Mouse (Mus musculus) liver, embryonic 11.5 days (tissue): ENCODE data around the gene Sobp. TPM values are rescaled to one million over a fixed set of nuclear protein-coding genes. Genes with fewer than 3 reads are reported as not detected.
A peak's percentile ranks its signal among the peaks of the same experiment; 100 is the strongest.

Experiments
- ATAC-seq: fragments of 200-750 bp; cut with Nextera tagmentation; replicated peaks from 2 replicates; pipeline ENCODE4 v1.8.0; 2017; ENCODE audit warnings: moderate number of reproducible peaks, mild to moderate bottlenecking, moderate TSS enrichment, moderate library complexity; ENCODE audit not compliant: low FRiP score
- DNase-seq: peaks from one replicate; pipeline ENCODE4 v3.0.0-alpha.2; 2017; ENCODE audit warnings: low spot score
- H3K27ac ChIP-seq: fragments of 300-500 bp; sonication (generic); 2 replicates; pipeline ENCODE4 v1.5.1; 2014; ENCODE audit warnings: mild to moderate bottlenecking, low read depth, low read length, control low read depth
- H3K27me3 ChIP-seq: fragments of 300-500 bp; sonication (generic); replicated peaks from 2 replicates; pipeline ENCODE4 v1.6.1; 2014; ENCODE audit warnings: low read length, mixed read lengths; ENCODE audit not compliant: control insufficient read depth, insufficient read depth
- H3K36me3 ChIP-seq: fragments of 300-500 bp; sonication (generic); 2 replicates; pipeline ENCODE4 v1.6.1; 2014; ENCODE audit warnings: mild to moderate bottlenecking, low read length, moderate library complexity, mixed read lengths; ENCODE audit not compliant: control insufficient read depth, insufficient read depth
- H3K4me1 ChIP-seq: fragments of 300-500 bp; sonication (generic); replicated peaks from 2 replicates; pipeline ENCODE4 v1.6.1; 2014; ENCODE audit warnings: low read length, mixed read lengths; ENCODE audit not compliant: control insufficient read depth, insufficient read depth
- H3K4me2 ChIP-seq: fragments of 300-500 bp; sonication (generic); 2 replicates; pipeline ENCODE4 v1.6.1; 2014; ENCODE audit warnings: mild to moderate bottlenecking, control low read depth, moderate library complexity
- H3K4me3 ChIP-seq: fragments of 300-500 bp; sonication (generic); 2 replicates; pipeline ENCODE4 v1.5.1; 2014; ENCODE audit warnings: low read depth, low read length, control low read depth
- H3K9ac ChIP-seq: fragments of 300-500 bp; sonication (generic); 2 replicates; pipeline ENCODE4 v1.6.1; 2014; ENCODE audit warnings: low read depth, low read length, control low read depth
- H3K9me3 ChIP-seq: fragments of 300-500 bp; sonication (generic); 2 replicates; pipeline ENCODE4 v1.6.1; 2016; ENCODE audit warnings: low read length, inconsistent platforms, mixed read lengths; ENCODE audit not compliant: control insufficient read depth
- WGBS: fragments of 180-500 bp; shearing (Covaris S2); extraction: QIAGEN DNeasy Blood & Tissue Kit; methylation state at CpG from one replicate; pipeline ENCODE4 v1.1.7; 2014; 5-methylcytosine and 5-hydroxymethylcytosine counted together
- polyA plus RNA-seq: library from polyadenylated mRNA; unstranded; fragments of >200 nt; fragmentation: Nextera tagmentation; extraction: Ambion mirVana; gene quantifications from 2 replicates; pipeline ENCODE4 v1.2.1, GENCODE M21; 2014

Gene Sobp
- polyA plus RNA-seq, 1 experiment from 2014 or later, result 0.45 TPM

- no peak overlapping the region for H3K27ac ChIP-seq
- no peaks in the 10 kb centered on the region for H3K9me3 ChIP-seq
- DNase-seq (no peak), ATAC-seq (no peak)
- H3K36me3 ChIP-seq, result no peaks in the 10 kb centered on the region
- no peak overlapping the region for H3K9ac ChIP-seq
- H3K4me3 ChIP-seq, result no peak overlapping the region
- no peak overlapping the region for H3K4me2 ChIP-seq
- no peaks in the 10 kb centered on the region for H3K27me3 ChIP-seq
- no peaks in the 10 kb centered on the region for H3K4me1 ChIP-seq
- 86% methylated on average over 2 of the region's 2 CpGs for WGBS
Measured at GRCm38 (mm10) chr10:43200206-43200605, 25.9 kb upstream of the Sobp start.

GRCm38 (mm10) chr10:43180313-43180912 is 6.1 kb upstream of the Sobp start:
- Histone ChIP-seq H3K4me3 (no peak overlapping the region), H3K27ac (no peak overlapping the region), H3K4me2 (no peak overlapping the region), H3K9me3 (no peaks in the 10 kb centered on the region), H3K4me1 (no peaks in the 10 kb centered on the region), H3K36me3 (no peaks in the 10 kb centered on the region), H3K9ac (no peak overlapping the region), H3K27me3 (peaks cover 35% of the 10 kb centered on the region)
- no peak for DNase-seq
- 64% methylated on average over 5 of the region's 5 CpGs for WGBS
- no peak for ATAC-seq

GRCm38 (mm10) chr10:43175156-43175601 is 849 bp upstream of the Sobp start:
- DNase-seq (peak; percentile 35), ATAC-seq (no peak)
- WGBS, result 2% methylated on average over 18 of the region's 18 CpGs
- Histone ChIP-seq H3K9ac (no peak overlapping the region), H3K9me3 (no peaks in the 10 kb centered on the region), H3K4me3 (peak overlapping the region; percentile 65), H3K4me1 (no peaks in the 10 kb centered on the region; the same call in none of the 2 replicates), H3K36me3 (no peaks in the 10 kb centered on the region), H3K4me2 (peak overlapping the region; percentile 87), H3K27ac (no peak overlapping the region), H3K27me3 (peaks cover 86% of the 10 kb centered on the region)

GRCm38 (mm10) chr10:43173828-43174325 is 453 bp downstream of the Sobp start:
- Histone ChIP-seq H3K9ac (no peak overlapping the region), H3K9me3 (no peaks in the 10 kb centered on the region), H3K4me3 (peak overlapping the region; percentile 65), H3K36me3 (no peaks in the 10 kb centered on the region), H3K4me1 (no peaks in the 10 kb centered on the region; the same call in none of the 2 replicates), H3K27me3 (peaks cover 89% of the 10 kb centered on the region), H3K4me2 (peak overlapping the region; percentile 87), H3K27ac (no peak overlapping the region)
- no peak for ATAC-seq
- under 1% methylated on average over 30 of the region's 38 CpGs for WGBS
- peak; percentile 39 for DNase-seq

- peak; percentile 69 for DNase-seq
Measured at GRCm38 (mm10) chr10:43173141-43173827, 1.0 kb downstream of the Sobp start.

GRCm38 (mm10) chr10:43172554-43172953 is 1.8 kb downstream of the Sobp start:
- no peak overlapping the region for H3K27ac ChIP-seq
- no peak overlapping the region for H3K9ac ChIP-seq
- H3K27me3 ChIP-seq, result peaks cover 79% of the 10 kb centered on the region
- H3K4me1 ChIP-seq, result no peaks in the 10 kb centered on the region; the same call in none of the 2 replicates
- WGBS, result 12% methylated on average over 8 of the region's 8 CpGs
- H3K36me3 ChIP-seq, result no peaks in the 10 kb centered on the region
- ATAC-seq (no peak), DNase-seq (no peak)
- no peaks in the 10 kb centered on the region for H3K9me3 ChIP-seq
- H3K4me2 ChIP-seq, result peak overlapping the region; percentile 87
- no peak overlapping the region; the same call in 1 of the 2 replicates for H3K4me3 ChIP-seq

More at GRCm38 (mm10) chr10:43173141-43173827, 1.0 kb downstream of the Sobp start:
- Histone ChIP-seq H3K27me3 (peaks cover 85% of the 10 kb centered on the region), H3K36me3 (no peaks in the 10 kb centered on the region), H3K4me2 (peak overlapping the region; percentile 87), H3K27ac (no peak overlapping the region), H3K9me3 (no peaks in the 10 kb centered on the region), H3K9ac (peak overlapping the region; percentile 20; the same call in 1 of the 2 replicates), H3K4me1 (no peaks in the 10 kb centered on the region; the same call in none of the 2 replicates), H3K4me3 (peak overlapping the region; percentile 65)
- no peak for ATAC-seq
- 1% methylated on average over 53 of the region's 53 CpGs for whole genome bisulfite sequencing

GRCm38 (mm10) chr10:43172066-43172465 is 2.3 kb downstream of the Sobp start:
- Histone ChIP-seq H3K27ac (no peak overlapping the region), H3K9ac (no peak overlapping the region), H3K9me3 (no peaks in the 10 kb centered on the region), H3K36me3 (no peaks in the 10 kb centered on the region), H3K4me2 (no peak overlapping the region), H3K4me3 (no peak overlapping the region), H3K27me3 (peaks cover 77% of the 10 kb centered on the region), H3K4me1 (no peaks in the 10 kb centered on the region; the same call in none of the 2 replicates)
- no peak for ATAC-seq
- WGBS, result 8% methylated on average over 7 of the region's 7 CpGs
- DNase-seq, result no peak

- peaks cover 68% of the 10 kb centered on the region for H3K27me3 ChIP-seq
- no peak overlapping the region for H3K4me2 ChIP-seq
- no peak overlapping the region for H3K9ac ChIP-seq
- no peak overlapping the region for H3K27ac ChIP-seq
- WGBS, result 4% methylated on average over 8 of the region's 8 CpGs
- no peak for DNase-seq
- no peaks in the 10 kb centered on the region for H3K9me3 ChIP-seq
- ATAC-seq, result no peak
- no peaks in the 10 kb centered on the region; the same call in none of the 2 replicates for H3K4me1 ChIP-seq
- H3K36me3 ChIP-seq, result no peaks in the 10 kb centered on the region
- H3K4me3 ChIP-seq, result no peak overlapping the region
Measured at GRCm38 (mm10) chr10:43171106-43171505, 3.2 kb downstream of the Sobp start.
